Mouse (Mus musculus) yolk sac, embryonic 10.5 days (tissue): ENCODE results near the gene Lancl2.

Experiments used
- DNase-seq: peaks from one replicate; pipeline ENCODE4 v3.0.0-alpha.2; 2017; ENCODE audit warnings: low spot score

The Lancl2 gene

GRCm38 (mm10) chr6:57767112-57767868 lies 65.0 kb downstream of the Lancl2 start:
- DNase-seq, result no peak

GRCm38 (mm10) chr6:57768948-57769525 lies 66.7 kb downstream of the Lancl2 start:
- no peak for DNase-seq

DNA sequence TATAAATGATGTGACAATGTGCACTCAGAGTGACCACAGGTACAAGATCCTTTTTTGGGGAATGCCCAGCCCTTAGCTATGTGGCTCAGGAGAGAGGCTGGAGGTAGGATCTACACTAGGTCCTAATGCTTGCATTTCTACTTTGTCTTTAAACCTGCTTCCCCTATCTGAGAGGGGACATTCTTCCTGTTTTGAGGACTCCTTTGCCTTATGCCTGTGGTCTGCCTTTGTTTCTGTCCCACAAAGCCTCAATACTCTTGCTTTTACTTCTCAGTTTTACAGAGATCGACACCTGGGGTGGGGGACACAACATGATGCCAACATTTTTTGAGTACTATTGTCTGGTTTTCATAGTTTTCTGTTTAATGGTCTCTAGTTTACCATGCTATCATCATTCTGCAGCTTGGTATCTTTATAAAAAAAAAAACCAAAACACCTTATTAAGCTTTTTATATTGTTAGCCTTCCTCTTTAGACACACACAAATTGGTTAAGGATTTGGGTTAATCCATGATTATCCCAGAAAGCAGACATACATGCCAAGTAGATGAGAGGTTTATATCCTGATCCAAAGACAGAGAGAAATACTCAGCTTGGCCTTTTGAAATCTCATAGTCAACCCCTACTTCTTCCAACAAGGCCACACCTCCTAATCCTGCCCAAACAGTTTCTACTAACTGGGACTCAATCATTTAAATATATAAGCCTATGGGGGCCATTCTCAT lies 68.3 kb downstream of the Lancl2 start:
- no peak for DNase-seq

DNA sequence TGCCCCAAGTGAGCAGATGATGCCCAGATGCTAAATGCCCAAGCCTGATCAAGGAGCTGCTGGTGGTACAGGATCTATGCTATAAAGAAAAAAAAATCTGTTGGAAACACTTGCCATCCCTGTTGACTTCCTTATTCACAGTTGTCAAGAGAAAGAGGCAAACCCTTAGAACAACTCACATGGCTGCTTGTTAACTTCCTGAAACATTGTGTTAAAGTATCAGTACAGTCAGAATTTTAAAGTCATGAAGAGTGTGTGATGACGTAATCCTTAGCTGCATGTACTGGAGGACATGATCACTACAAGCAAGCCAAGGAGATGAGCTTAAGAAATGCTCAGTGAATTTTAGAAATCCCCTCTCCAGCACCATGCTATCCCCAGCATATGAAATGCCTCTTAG lies 71.5 kb downstream of the Lancl2 start:
- no peak for DNase-seq

GRCm38 (mm10) chr6:57780359-57780758 lies 78.0 kb downstream of the Lancl2 start:
- no peak for DNase-seq

- DNase-seq, result no peak
Measured at GRCm38 (mm10) chr6:57782658-57783057, 80.3 kb downstream of the Lancl2 start.

DNA sequence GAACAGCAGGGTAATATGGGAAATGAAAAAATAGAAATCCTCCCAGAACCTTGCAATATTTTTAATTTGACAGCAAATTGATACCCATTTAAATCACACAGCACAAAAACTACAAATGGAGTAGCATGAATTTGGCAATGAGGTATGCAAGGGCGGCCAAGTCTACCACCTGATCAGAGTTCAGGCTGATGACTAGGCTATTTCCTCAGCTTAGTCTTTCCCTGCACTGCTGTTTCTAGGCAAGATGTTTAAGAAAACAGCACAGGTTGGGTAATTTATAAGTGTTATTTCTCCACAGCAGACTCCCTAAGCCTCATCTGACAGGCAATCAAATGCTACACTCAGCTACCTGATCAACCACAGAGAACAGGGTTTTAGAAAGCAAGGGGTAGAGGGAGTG lies 81.9 kb downstream of the Lancl2 start:
- DNase-seq, result no peak

GRCm38 (mm10) chr6:57787376-57787775 lies 85.0 kb downstream of the Lancl2 start:
- no peak for DNase-seq
